Mouse (Mus musculus) hematopoietic stem cell, adult 5-6 weeks (primary cell): ENCODE results near the gene Txk. TPM values are rescaled to one million over a fixed set of nuclear protein-coding genes. Genes with fewer than 3 reads are reported as not detected.

Experiments used
- ATAC-seq, 2 experiments: fragments of 125-278 bp in 1 of 2; replicated peaks in 1 of 2; 2 replicates each; pipeline ENCODE4 v1.8.0; 2016 to 2017; ENCODE audit warnings: inconsistent platforms in 2 of 2, mild to moderate bottlenecking in 2 of 2, moderate number of reproducible peaks in 2 of 2, low read depth in 1 of 2, moderate TSS enrichment in 1 of 2; ENCODE audit not compliant: low FRiP score in 2 of 2, poor library complexity in 2 of 2, severe bottlenecking in 2 of 2, insufficient read depth in 1 of 2, low TSS enrichment in 1 of 2
- total RNA-seq: library from RNA; stranded (forward); fragments of 172-1452, 232-1000 nt; gene quantifications from 2 replicates; pipeline ENCODE4 v1.2.3, GENCODE M21; 2017

Txk gene
- total RNA-seq, 1 experiment from 2014 or later, result 1.9 TPM

GRCm38 (mm10) chr5:72709451-72709850, 43.1 kb downstream of the Txk start:
- no peak for ATAC-seq

GRCm38 (mm10) chr5:72706722-72707121, 45.9 kb downstream of the Txk start:
- ATAC-seq, result no peak

- ATAC-seq, result no peak
These were observed 46.5 kb downstream of the Txk start for GRCm38 (mm10) chr5:72706095-72706494.

- ATAC-seq, result no peak
These were observed 50.4 kb downstream of the Txk start for GRCm38 (mm10) chr5:72702202-72702601.

- no peak for ATAC-seq
These were observed 53.1 kb downstream of the Txk start for GRCm38 (mm10) chr5:72699500-72699818.

- no peak for ATAC-seq
These were observed 53.6 kb downstream of the Txk start for GRCm38 (mm10) chr5:72698818-72699499.

GRCm38 (mm10) chr5:72698343-72698742, 54.2 kb downstream of the Txk start:
- ATAC-seq, result no peak

- no peak for ATAC-seq
These were observed 56.1 kb downstream of the Txk start for GRCm38 (mm10) chr5:72696491-72696890.

- ATAC-seq, result no peak
These were observed 57.9 kb downstream of the Txk start for GRCm38 (mm10) chr5:72694684-72695083.

- ATAC-seq, result no peak
These were observed 62.1 kb downstream of the Txk start for GRCm38 (mm10) chr5:72690516-72690915.

GRCm38 (mm10) chr5:72689556-72689955, 63.0 kb downstream of the Txk start:
- no peak for ATAC-seq

GRCm38 (mm10) chr5:72681451-72681850, 71.1 kb downstream of the Txk start:
- ATAC-seq, result no peak

- no peak for ATAC-seq
These were observed 77.5 kb downstream of the Txk start for GRCm38 (mm10) chr5:72674994-72675542.

- no peak for ATAC-seq
These were observed 81.4 kb downstream of the Txk start for GRCm38 (mm10) chr5:72671017-72671699.

GRCm38 (mm10) chr5:72668351-72668750, 84.2 kb downstream of the Txk start:
- ATAC-seq, result no peak

GRCm38 (mm10) chr5:72666428-72666827, 86.1 kb downstream of the Txk start:
- ATAC-seq, result no peak

GRCm38 (mm10) chr5:72665281-72665680, 87.3 kb downstream of the Txk start:
- peak; percentile 65 to 75; a peak in 3 of 4 replicates for ATAC-seq

- ATAC-seq, result no peak
These were observed 87.7 kb downstream of the Txk start for GRCm38 (mm10) chr5:72664854-72665253.

GRCm38 (mm10) chr5:72664126-72664525, 88.5 kb downstream of the Txk start:
- no peak for ATAC-seq
